Mouse (Mus musculus) T-helper 2 cell (primary cell): ENCODE measurements around the gene Gm11114.

Source experiments
- in situ Hi-C: fragments of 300-600 bp; cut with MboI, MseI; formaldehyde crosslinking; loops from one replicate; pipeline ENCODE4 v1.15.1; 2025; ENCODE audit warnings: high pct_unique_total_duplicates

Gene Gm11114

DNA sequence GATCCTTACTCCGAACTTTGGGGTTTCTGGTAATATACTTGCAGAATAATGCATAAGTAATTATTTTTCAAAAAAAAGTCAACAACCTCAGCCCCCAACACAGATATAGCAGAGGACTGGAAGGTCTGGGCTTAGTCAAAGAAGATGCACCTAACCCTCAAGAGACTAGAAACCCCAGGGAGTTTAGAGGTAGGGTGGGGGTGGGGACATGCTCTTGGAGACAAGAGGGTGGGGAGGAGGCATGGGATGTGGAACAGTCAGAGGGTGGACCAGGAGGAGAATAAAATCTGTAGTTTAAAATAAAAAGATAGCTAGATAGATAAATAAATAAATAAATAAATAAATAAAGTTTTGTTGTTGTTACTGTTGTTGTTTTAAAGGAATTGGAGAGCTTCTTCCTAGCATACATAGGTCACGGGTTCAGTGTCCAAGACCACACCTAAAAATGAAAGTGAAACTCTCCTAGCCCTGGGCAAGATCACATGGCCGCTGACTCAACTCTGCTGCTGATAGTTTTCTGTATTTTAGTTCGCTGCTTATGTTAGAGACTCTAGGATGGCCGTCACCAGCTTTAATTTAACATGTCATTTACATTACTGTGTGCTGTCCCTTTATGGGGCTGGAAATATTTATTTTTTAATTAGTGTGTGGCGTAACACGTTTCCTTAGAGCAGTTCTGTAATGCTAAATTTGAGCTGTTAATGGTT lies 44.7 kb downstream of the Gm11114 start:
- in situ Hi-C loops: no loop called here
